Mouse (Mus musculus) liver, embryonic 16.5 days (tissue): ENCODE results near the gene Serpina3f. TPM values are rescaled to one million over a fixed set of nuclear protein-coding genes. Genes with fewer than 3 reads are reported as not detected.

Experiments
- ATAC-seq: fragments of 200-750 bp; cut with Nextera tagmentation; 2 replicates; pipeline ENCODE4 v1.8.0; 2017; ENCODE audit warnings: low read depth, mild to moderate bottlenecking, moderate number of reproducible peaks, moderate library complexity
- H3K27ac ChIP-seq: fragments of 300-500 bp; sonication (generic); 2 replicates; pipeline ENCODE4 v1.5.1; 2014; ENCODE audit warnings: mild to moderate bottlenecking, low read length
- H3K27me3 ChIP-seq: fragments of 300-500 bp; sonication (generic); 2 replicates; pipeline ENCODE4 v1.6.1; 2014; ENCODE audit warnings: low read depth, low read length, mixed read lengths; ENCODE audit not compliant: control insufficient read depth, insufficient read depth
- H3K36me3 ChIP-seq: fragments of 300-500 bp; sonication (generic); 2 replicates; pipeline ENCODE4 v1.6.1; 2014; ENCODE audit warnings: mild to moderate bottlenecking; ENCODE audit not compliant: control insufficient read depth, insufficient read depth
- H3K4me1 ChIP-seq: fragments of 300-500 bp; sonication (generic); 2 replicates; pipeline ENCODE4 v1.6.1; 2014; ENCODE audit warnings: low read depth, low read length, mixed read lengths; ENCODE audit not compliant: control insufficient read depth
- H3K4me2 ChIP-seq: fragments of 300-500 bp; sonication (generic); 2 replicates; pipeline ENCODE4 v1.6.1; 2014; ENCODE audit warnings: low read depth, low read length, mixed read lengths
- H3K4me3 ChIP-seq: fragments of 300-500 bp; sonication (generic); 2 replicates; pipeline ENCODE4 v1.5.1; 2014; ENCODE audit warnings: low read depth, mild to moderate bottlenecking, low read length
- H3K9ac ChIP-seq: fragments of 300-500 bp; sonication (generic); 2 replicates; pipeline ENCODE4 v1.6.1; 2014; ENCODE audit warnings: low read depth, low read length
- H3K9me3 ChIP-seq: fragments of 300-500 bp; sonication (generic); replicated peaks from 2 replicates; pipeline ENCODE4 v1.6.1; 2016; ENCODE audit warnings: low read length; ENCODE audit not compliant: control insufficient read depth
- WGBS: fragments of 180-500 bp; shearing (Covaris S2); extraction: QIAGEN DNeasy Blood & Tissue Kit; methylation state at CpG from one replicate; pipeline ENCODE4 v1.1.7; 2014; ENCODE audit not compliant: insufficient replicate concordance; 5-methylcytosine and 5-hydroxymethylcytosine counted together
- polyA plus RNA-seq: library from polyadenylated mRNA; unstranded; fragments of >200 nt; fragmentation: Nextera tagmentation; extraction: Ambion mirVana; gene quantifications from 2 replicates; pipeline ENCODE4 v1.2.1, GENCODE M21; 2015

The Serpina3f gene
- 0.27 and 0.28 TPM in 2 replicates for polyA plus RNA-seq

GRCm38 (mm10) chr12:104214445-104214753 lies at the start of gene Serpina3f:
Serpina3f (plus strand) TSS chr12:104214544.
- Histone ChIP-seq H3K4me2 (no peak within 1 kb of the TSS), H3K27ac (no peak within 1 kb of the TSS), H3K9me3 (no peaks in the 10 kb centered on the region), H3K36me3 (no peaks in the 10 kb centered on the region), H3K27me3 (no peaks in the 10 kb centered on the region), H3K9ac (no peak within 1 kb of the TSS), H3K4me1 (no peaks in the 10 kb centered on the region), H3K4me3 (no peak within 1 kb of the TSS)
- ATAC-seq, result no peak; the same call in 1 of the 2 replicates
- WGBS, result 45% methylated on average over 1 of the region's 1 CpGs

DNA sequence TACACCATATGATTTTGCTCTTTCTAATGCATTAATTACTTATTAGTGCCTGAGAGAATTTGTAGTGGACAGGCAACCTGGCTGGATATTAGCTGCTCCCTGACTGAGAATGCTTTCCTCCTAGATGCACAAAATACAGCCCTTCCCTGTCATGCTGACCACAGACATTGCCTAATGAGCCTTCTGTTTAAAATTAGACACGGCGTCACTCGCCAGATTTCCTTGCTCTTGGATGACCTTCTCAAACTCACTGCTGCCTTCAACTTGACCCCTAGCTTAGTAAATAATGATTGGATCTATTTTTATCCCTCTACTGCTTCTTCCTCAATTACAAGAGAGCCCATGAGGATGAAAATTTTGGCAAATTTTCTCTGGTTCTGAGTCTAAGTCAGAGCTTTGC lies 39.6 kb upstream of the Serpina3f start:
- ATAC-seq, result no peak
- Histone ChIP-seq H3K4me2 (no peak overlapping the region), H3K27me3 (no peaks in the 10 kb centered on the region), H3K36me3 (no peaks in the 10 kb centered on the region), H3K27ac (no peak overlapping the region), H3K9me3 (no peaks in the 10 kb centered on the region), H3K4me3 (no peak overlapping the region), H3K9ac (no peak overlapping the region), H3K4me1 (no peaks in the 10 kb centered on the region)
- WGBS, result 41% methylated on average over 3 of the region's 3 CpGs

- Histone ChIP-seq H3K9ac (no peak overlapping the region), H3K4me2 (no peak overlapping the region), H3K4me3 (no peak overlapping the region), H3K4me1 (no peaks in the 10 kb centered on the region), H3K27me3 (no peaks in the 10 kb centered on the region), H3K9me3 (no peaks in the 10 kb centered on the region), H3K36me3 (no peaks in the 10 kb centered on the region), H3K27ac (no peak overlapping the region)
- ATAC-seq, result no peak
- 55% methylated on average over 3 of the region's 3 CpGs for WGBS
Measured at GRCm38 (mm10) chr12:104175636-104176035, 38.7 kb upstream of the Serpina3f start.

DNA sequence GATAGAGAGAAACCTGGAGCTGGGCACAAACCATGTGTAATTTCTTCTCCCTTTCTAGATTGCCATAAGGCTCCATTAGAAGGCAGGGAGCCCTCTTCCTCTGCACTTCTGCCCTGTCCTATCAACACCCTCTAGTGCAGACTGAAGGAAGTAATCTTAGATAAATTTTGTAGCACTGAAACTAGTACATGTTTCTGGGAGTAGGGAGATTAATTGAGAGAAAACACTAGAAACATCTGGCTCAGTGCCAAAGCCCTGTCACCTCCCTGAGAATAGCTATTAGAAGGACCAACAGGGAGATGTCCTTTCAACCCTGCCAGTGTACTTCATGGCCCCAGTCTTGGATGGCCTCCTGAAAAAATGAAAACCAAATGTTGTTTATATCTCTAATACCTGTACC lies 35.8 kb upstream of the Serpina3f start:
- Histone ChIP-seq H3K36me3 (no peaks in the 10 kb centered on the region), H3K9ac (no peak overlapping the region), H3K27ac (no peak overlapping the region), H3K27me3 (no peaks in the 10 kb centered on the region), H3K9me3 (no peaks in the 10 kb centered on the region), H3K4me2 (no peak overlapping the region), H3K4me1 (no peaks in the 10 kb centered on the region), H3K4me3 (no peak overlapping the region)
- ATAC-seq, result no peak

DNA sequence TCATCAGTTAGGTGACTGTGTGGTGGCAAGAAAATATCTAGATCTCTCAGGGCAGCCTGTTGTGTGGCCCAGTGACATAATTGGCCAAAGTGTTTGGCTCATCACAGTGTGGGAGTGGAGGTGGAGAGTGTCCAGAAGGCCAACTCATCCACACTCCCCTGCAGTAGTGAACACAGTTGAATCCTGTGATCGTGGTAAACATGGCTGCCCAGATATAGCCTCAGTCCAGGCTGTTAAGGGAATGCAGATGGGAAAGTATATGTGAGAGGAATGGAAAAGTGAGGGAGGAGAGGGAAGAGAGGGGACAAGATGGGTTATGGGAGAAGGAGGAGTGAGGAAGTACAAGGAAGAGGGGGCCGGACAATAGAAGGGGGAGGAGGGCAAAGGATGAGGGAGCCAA lies 35.4 kb upstream of the Serpina3f start:
- H3K27ac ChIP-seq, result no peak overlapping the region
- H3K4me3 ChIP-seq, result no peak overlapping the region
- no peak overlapping the region for H3K9ac ChIP-seq
- ATAC-seq, result no peak
- no peaks in the 10 kb centered on the region for H3K27me3 ChIP-seq
- no peaks in the 10 kb centered on the region for H3K36me3 ChIP-seq
- WGBS, result 69% methylated on average over 2 of the region's 2 CpGs
- H3K4me2 ChIP-seq, result no peak overlapping the region
- no peaks in the 10 kb centered on the region for H3K4me1 ChIP-seq
- no peaks in the 10 kb centered on the region for H3K9me3 ChIP-seq

GRCm38 (mm10) chr12:104185046-104185445 lies 29.3 kb upstream of the Serpina3f start:
- Histone ChIP-seq H3K4me1 (no peaks in the 10 kb centered on the region), H3K27me3 (no peaks in the 10 kb centered on the region), H3K9me3 (no peaks in the 10 kb centered on the region), H3K4me3 (no peak overlapping the region), H3K36me3 (no peaks in the 10 kb centered on the region), H3K27ac (no peak overlapping the region), H3K9ac (no peak overlapping the region), H3K4me2 (no peak overlapping the region)
- no peak for ATAC-seq
- WGBS, result 48% methylated on average over 4 of the region's 4 CpGs

GRCm38 (mm10) chr12:104186041-104186581 lies 28.2 kb upstream of the Serpina3f start:
- no peaks in the 10 kb centered on the region for H3K36me3 ChIP-seq
- H3K27ac ChIP-seq, result no peak overlapping the region
- H3K9ac ChIP-seq, result no peak overlapping the region
- H3K27me3 ChIP-seq, result no peaks in the 10 kb centered on the region
- no peak overlapping the region for H3K4me2 ChIP-seq
- no peaks in the 10 kb centered on the region for H3K9me3 ChIP-seq
- H3K4me3 ChIP-seq, result no peak overlapping the region
- 57% methylated on average over 3 of the region's 3 CpGs for WGBS
- no peaks in the 10 kb centered on the region for H3K4me1 ChIP-seq
- no peak for ATAC-seq

DNA sequence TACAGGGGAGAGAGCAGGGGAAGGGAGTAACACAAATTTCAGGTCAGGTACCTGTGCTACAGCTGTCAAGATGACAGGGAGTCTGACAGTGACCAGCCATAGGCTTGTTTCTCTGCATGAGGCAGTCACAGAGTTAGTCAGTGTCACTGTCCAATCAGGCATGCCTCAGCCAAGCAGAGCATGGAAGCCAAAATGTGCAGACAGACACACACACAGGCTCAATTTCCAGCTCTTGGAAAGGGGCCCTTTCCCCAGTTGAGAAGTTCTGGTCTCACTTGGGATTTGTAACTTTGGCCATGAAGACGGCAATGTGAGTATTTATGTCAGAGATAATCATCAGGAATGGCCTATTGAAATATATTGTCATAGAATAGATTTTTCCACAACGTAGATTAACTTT lies 25.1 kb upstream of the Serpina3f start:
- 49% methylated on average over 2 of the region's 2 CpGs for WGBS
- no peak overlapping the region for H3K27ac ChIP-seq
- no peak overlapping the region for H3K9ac ChIP-seq
- no peak overlapping the region for H3K4me2 ChIP-seq
- H3K27me3 ChIP-seq, result no peaks in the 10 kb centered on the region
- no peaks in the 10 kb centered on the region for H3K4me1 ChIP-seq
- no peak for ATAC-seq
- no peaks in the 10 kb centered on the region for H3K36me3 ChIP-seq
- no peaks in the 10 kb centered on the region for H3K9me3 ChIP-seq
- no peak overlapping the region for H3K4me3 ChIP-seq

DNA sequence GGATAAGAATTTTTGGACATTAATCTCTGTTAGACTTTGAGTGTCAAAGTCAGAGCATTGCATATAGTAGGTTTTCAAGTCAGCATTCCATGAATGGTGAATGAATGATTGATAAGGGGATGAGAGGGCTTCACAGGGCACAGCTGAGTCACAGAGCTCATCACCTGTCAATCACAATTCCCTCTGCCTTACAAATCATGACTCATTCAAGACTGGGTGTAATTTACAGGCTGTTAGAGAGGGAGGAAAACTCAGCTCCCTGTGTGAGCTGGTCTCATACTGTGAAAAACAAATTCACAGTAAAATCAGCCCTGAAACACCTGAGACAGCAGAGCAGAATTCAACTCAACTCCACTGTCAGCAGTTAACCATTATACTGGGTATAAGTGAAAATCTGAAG lies 23.5 kb upstream of the Serpina3f start:
- no peak overlapping the region for H3K27ac ChIP-seq
- ATAC-seq, result no peak
- no peaks in the 10 kb centered on the region for H3K36me3 ChIP-seq
- no peak overlapping the region for H3K4me3 ChIP-seq
- no peak overlapping the region for H3K9ac ChIP-seq
- no peaks in the 10 kb centered on the region for H3K4me1 ChIP-seq
- H3K4me2 ChIP-seq, result no peak overlapping the region
- no peaks in the 10 kb centered on the region for H3K9me3 ChIP-seq
- no peaks in the 10 kb centered on the region for H3K27me3 ChIP-seq

DNA sequence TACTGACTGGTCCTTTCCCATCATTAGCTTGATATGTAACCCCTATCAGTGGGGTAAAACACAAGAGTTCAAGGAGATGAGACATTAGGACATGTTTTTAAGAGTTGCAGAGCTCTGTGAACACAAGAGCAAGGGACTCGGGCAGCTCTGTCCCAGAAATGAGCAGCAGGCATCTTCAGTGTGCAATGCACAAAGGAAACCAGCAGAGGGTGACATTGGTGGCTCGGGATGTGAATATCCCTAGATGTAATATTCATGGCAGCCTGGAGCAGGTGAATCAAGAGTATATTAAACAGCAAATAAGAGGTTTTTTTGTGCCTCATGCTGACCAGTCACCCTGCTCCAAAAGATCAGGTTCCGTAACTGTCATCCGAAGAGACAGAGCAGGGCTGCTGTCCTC lies 5.2 kb upstream of the Serpina3f start:
- no peak overlapping the region for H3K27ac ChIP-seq
- no peak overlapping the region for H3K4me3 ChIP-seq
- WGBS, result 57% methylated on average over 4 of the region's 4 CpGs
- no peak overlapping the region for H3K9ac ChIP-seq
- no peaks in the 10 kb centered on the region for H3K27me3 ChIP-seq
- ATAC-seq, result no peak
- H3K9me3 ChIP-seq, result no peaks in the 10 kb centered on the region
- no peak overlapping the region for H3K4me2 ChIP-seq
- no peaks in the 10 kb centered on the region for H3K36me3 ChIP-seq
- H3K4me1 ChIP-seq, result no peaks in the 10 kb centered on the region
